Mouse (Mus musculus) large intestine, adult 2 months (tissue): ENCODE data around the gene Smg7. TPM values are rescaled to one million over a fixed set of nuclear protein-coding genes. Genes with fewer than 3 reads are reported as not detected.

Experiments used
- DNase-seq: peaks from one replicate; pipeline ENCODE4 v3.0.0-alpha.2; 2012; ENCODE audit warnings: low read depth, low spot score
- WGBS: fragments of 180-500 bp; shearing (Covaris S2); methylation state at CpG from one replicate; pipeline ENCODE4 v1.1.7; 2018; 5-methylcytosine and 5-hydroxymethylcytosine counted together
- polyA plus RNA-seq: library from polyadenylated mRNA; depleted of rRNA; stranded (reverse); fragments of >200 nt; gene quantifications from 2 replicates; pipeline ENCODE4 v1.2.3, GENCODE M21; 2012

Gene Smg7
- polyA plus RNA-seq, 1 experiment: 18.3 TPM

DNA sequence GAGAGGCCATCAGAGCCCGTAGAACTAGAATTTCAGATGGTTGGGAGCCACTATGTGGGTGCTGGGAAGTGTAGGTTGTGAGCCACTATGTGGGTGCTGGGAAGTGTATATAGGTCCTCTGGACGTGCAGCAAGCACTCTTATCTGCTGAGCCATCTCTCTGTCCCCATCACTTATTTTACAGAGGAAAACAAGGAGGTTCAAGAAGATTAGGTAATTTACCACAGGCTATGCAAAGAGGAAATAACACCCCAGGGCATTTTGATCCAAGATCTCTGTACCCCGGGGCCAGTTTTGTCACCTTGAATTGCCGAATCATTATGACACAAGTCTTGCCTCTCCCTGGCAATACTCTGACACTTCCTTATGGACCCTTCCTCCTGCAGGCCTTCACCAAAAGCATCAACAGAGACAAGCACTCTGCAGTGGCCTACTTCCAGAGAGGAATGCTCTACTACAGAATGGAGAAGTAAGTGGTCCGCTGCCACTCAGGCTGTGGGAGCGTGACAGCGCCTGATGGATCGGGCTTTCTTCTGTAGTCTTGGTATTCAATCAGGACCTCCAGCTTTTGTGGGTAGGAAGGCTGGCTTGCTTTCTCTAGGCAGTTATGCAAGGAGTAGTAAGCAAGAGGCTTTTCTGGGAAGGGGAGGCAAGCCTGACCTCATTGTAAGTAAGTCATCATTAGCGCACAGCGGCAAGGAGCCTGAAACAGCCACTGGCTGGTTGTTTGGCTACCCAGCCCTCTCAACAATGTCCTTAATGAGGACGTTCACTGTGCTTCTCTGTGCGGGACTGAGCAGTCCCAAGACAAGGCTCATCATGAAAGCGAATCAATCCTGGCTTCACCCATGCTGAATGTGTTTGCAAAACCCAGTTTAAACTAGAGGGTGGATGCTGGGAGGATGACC lies 91.7 kb downstream of the Smg7 start:
- 81% methylated on average over 13 of the region's 13 CpGs for WGBS
- DNase-seq: no peak

DNA sequence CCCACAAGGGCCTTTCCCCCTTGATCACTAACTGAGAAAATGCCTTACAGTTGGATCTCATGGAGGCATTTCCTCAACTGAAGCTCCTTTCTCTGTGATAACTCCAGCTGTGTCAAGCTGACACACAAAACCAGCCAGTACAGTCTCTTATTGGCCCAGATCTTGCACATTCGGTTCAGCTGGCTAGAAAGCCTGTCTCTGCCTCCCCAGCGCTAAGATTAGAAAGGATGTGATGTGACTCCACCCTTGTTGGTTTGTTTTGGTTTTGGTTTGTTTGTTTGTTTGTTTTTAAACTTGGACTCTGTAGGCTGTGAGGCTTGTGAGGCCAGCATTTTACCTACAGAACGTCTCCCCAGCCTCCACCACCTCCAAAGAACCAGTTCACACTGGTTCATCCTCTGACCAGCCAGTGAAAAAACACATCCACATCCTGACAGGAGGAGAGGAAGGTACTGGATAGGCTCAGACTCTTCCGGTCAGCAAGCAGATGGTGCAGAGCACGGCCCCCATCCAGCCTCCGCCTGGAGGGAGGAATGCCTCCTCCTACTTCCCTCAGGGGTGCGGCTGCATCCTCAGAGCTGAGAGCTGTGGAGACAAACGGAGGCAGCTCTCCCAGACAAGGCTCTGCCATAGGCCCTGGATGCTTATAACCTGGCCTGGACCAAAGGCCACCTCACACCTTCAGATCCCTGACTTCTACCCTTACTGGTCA lies 92.7 kb downstream of the Smg7 start:
- 35% methylated on average over 8 of the region's 8 CpGs for WGBS
- no peak for DNase-seq

DNA sequence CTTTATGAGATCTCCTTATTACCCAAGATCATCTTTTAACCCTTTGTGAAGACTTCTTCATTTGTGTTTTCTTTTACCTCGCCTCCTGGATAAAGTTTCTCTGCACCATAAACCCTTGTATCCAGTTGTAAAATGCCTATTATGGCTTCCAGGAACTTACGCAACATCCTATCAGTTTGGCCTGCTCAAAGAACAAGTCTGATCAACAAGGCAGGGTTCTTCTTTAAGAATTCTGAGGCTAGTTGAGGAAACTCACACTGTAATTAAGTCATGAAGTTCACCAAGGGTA lies 94.1 kb downstream of the Smg7 start:
- DNase-seq: peak; percentile 80
- 33% methylated on average over 2 of the region's 2 CpGs for WGBS

DNA sequence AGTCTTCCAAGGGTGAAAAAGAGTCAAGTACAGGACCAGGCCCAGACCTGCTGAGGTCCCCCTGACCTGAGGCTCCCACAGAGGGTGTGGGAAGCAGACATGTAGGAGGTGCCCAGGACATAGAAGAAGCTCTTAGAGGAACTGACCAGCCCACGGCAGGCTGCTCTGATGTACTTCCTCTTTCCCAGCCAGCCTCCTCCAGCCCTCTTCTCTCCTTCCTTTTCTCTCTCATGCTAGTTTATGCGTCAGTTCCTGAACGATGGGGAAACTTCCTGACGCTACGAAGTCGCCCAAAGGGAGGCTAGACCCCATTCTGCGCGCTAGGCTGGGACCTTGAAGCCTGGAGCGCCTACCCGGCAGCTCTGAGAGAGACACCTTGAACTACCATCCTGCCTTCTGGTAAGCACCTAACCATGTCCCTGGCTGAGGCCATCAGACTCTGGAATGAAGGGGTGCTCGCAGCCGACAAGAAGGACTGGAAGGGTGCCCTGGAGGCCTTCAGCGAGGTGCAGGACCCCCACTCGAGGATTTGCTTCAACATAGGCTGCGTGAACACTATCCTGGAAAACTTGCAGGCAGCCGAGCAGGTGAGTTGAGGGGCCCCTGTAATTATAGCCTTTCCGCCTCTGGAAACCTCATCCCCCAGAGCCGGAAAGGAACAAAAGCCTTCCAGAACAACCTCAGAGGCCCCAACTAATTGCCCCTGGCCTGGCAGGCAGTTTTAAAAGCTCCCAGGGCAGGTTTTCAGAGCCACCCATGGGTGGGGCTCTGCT lies 94.6 kb downstream of the Smg7 start:
- no peak for DNase-seq
- WGBS: 24% methylated on average over 18 of the region's 18 CpGs

DNA sequence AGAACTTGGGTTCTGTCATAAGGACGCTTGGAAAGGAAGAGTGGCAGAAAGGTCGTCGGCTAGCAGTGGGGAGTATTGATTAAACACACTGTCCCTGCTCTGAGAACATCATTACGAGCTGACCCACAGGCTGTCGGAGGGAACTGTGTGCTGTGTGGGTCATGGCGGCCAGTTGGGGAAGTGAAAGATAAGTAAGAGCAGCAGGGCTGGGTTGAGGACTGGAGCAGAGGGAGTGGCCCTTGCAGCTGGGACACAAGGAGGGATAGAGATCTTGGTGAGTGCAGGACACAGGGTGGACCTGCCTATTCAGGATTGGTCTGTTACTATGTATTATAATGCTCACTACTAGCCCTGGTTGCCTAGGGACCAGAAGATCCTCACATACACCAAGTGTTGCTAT lies 97.5 kb downstream of the Smg7 start:
- no peak for DNase-seq
- WGBS: 85% methylated on average over 6 of the region's 6 CpGs

DNA sequence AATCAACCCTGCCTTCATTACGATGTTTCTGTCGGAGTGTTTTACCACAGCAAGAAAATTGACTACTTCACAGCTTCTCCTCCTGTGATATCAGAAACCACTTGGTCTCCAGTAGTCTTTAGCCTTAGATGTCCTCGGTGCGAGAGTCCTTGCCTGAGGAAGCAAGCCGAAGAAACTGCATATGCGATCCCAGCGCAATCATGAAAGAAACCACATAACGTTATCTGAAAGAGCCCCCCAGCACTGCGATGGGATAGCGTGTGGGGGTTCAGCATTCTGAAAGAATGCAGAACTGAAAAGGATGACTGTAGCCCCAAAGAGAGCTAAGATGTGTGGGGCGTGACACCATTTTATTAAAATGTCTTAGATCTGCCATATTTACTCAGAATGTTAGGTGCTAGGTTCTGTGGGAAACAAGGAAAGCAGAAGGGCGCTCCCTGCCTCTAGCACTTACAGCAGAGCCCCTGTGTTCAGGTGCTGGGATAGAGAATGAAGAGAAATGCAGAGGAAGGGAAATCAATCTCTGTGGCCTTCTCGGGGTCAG lies 101.7 kb downstream of the Smg7 start:
- WGBS: 91% methylated on average over 13 of the region's 13 CpGs

DNA sequence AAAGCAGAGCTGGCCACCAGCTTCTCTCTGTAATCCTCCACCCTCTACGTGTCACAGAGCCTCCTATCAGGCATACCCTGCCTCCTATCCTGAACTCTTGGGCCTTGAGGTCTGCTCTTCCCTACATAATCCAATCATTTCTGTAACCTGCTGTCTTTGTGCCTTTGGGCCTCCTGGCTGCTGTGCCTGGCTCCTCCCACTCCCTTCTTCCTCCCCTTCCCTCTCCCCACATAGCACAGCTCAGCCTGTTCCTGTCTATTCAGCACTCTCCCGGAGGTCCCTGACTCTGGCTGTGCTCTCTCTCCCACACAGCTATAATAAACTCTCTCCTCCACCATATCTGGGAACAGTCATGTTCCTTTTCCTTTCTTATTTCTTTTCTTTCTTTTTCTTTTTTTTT lies 102.5 kb downstream of the Smg7 start, which contains the start of gene Ncf2:
Gene Ncf2, plus strand, starts transcription at position 298 of the 400 bp plus-strand sequence.
- no peak for DNase-seq
- 32% methylated on average over 2 of the region's 2 CpGs for WGBS

More for the DNA sequence above, 101.7 kb downstream of the Smg7 start:
- DNase-seq: no peak

DNA sequence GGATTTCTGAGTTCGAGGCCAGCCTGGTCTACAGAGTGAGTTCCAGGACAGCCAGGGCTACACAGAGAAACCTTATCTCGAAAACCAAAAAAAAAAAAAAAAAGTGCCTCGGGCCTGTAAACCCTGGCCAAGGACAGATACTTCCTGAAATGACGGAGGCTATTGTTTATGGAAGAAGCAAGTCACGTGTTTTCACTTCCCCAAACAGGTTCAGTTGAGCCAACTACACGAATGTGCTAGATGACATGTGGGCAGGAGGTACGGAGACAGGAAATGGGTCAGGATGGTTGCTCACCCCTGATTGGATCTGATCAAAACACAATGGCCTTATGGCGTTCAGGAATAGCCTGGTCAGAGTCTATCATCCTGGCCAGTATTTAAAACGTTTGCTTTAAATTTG lies 104.3 kb downstream of the Smg7 start:
- no peak for DNase-seq
- 40% methylated on average over 9 of the region's 9 CpGs for WGBS

DNA sequence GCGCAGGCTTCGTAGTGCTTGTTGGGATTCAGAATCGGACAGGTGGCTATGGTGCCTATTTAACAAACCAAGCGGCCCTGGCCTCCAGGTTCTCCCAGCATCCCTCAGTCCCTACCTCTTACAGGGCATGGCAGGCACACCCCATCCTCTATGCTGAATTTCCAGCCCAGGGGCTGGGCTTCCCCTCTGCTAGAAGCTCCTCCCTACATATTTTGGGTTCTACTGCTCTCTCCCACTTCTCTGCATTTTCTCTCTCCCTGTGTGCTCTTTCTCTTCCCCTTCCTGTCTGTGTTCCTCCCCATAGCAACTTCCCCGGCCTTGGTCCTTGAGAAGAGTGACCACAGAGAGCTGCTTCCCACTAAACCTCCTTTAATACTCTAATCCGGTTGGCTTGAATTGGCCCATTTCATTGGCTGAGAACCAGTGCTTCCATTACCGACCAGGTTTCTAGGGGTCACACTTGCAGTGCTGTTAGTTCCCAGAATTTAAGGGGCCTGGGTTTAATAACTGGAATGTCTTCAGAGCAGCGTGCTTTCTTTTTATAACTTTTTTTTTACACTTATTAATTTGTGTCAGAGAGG lies 105.7 kb downstream of the Smg7 start:
- DNase-seq: no peak
- WGBS: 82% methylated on average over 8 of the region's 8 CpGs

DNA sequence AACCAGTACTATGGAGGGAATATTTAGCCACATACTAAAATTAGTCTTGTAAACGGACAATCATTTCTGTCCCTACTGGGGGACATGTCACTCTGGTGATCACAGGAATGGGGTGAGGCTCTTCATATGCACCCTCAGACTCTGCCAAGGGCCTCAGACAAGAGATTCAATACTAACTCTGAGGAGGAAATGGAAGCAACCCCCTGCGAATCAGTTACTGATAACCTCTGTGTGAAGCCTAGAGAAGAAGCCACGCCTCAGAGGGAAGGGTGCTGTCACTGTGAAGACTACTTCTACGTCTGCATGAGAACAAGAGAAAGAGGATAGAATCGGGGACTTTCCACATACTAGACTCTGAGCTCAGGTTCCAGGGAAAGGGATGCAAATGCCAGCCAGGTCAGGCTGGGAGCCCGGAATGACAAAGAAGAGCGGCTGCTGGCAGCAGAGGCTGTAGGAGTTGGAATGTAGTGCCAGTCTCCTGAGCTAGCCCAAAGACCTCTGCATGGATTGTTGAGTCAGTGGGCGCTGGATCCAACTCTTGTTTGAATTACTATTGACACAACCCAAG lies 106.7 kb downstream of the Smg7 start:
- DNase-seq: no peak
- 54% methylated on average over 8 of the region's 8 CpGs for WGBS

DNA sequence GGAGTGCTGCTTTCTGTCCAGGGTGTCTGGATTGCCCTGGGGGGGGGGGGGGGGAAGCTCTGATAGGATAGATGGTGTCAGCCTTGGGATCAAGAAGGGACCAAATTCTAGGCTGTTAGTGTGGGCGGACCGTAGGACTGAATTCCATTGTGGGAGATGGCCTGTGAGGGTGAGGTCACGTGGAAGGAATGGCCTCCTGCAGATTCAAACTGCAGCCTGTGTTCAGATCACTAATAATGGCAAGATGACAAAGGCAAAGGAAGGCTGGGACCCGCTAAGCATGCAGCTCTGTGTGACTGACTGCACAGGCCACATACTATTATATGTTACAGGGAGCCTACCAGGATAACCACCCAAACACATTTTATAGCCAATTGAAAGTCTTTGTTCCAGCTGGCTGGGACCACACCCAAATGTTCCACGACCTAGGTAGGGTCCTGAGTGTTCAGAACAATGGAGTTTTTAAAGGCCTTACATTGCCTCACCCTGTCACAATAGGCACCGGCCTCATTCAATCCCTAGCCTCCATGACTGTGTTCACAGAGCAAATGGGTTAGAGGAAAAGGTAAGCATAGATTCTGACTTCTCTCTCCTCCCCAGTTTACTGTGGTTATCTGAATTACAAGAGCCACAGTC lies 108.8 kb downstream of the Smg7 start:
- WGBS: 52% methylated on average over 6 of the region's 6 CpGs
- no peak for DNase-seq

DNA sequence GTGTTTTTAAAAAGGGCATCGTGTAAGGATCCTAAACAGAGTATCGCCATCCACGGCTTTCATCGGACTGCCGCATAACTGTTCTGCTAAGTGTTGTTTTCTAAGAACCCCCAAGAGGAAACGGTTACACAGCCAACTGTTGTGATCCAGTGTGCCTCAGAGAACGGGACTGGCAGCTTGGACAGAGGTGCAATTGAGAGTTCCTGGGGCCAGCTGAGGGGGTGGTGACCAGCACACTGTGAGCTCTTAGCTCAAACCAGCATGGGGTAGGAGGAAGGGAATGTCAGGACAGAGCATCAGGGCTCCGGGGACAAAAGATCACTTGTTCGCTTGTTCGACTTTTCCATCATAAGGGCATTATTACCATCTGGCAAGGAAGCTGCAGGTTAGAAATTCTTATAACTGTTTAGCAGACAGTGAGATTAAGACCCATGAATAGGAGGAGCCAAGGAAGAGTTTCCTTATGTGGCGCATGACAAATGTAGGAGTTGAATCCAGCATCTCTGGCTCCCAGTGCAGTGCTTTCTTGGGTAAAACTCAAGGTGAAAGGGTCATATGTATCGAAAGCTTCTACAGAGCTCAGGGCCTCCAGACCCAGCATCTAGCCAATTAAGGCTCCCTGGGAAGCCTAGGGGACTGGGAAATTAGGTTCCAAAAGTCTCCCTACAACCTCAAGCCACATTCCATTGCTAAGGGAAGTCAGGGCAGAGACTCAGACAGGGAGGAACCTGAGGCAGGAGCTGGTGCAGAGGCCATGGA lies 109.5 kb downstream of the Smg7 start:
- no peak for DNase-seq
- 76% methylated on average over 12 of the region's 12 CpGs for WGBS

DNA sequence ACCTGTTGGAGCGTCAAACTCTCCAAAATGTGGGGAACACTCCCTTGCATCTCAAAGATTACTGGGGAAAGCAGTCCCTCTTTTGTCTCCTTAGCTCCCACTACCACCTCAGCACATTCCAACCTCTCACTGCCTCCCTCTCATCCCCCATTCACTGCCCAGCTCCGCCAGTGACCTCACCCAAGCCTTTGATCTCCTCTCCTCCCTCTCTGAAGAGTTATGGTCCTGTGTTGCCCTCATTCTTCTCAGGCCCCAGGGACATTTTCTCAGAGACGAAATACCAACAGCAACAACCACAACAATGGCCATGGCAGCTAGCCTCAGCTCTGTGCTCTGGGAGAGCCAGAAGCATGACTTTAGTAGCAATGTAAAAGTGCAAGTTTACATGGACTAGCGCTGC lies 111.2 kb downstream of the Smg7 start:
- no peak for DNase-seq
- WGBS: 57% methylated on average over 4 of the region's 4 CpGs

DNA sequence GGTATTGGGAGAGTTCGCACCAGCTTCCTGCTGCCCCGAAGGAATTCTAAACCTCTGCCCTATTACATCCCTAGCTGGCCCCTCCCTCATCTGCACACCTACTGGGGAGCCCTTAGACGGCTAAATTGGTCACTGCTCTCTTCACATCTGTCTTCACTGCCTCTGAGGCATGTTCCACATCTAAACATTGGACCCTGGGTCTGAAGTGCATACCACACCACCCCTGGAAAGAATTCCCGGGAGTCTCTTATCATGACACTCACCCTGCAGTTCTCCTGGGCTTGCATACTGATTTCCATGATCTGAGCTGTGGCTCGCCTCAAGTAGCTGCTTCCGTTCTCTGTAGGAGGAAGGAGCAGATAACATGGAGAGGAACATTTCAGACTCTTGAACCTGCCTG lies 111.6 kb downstream of the Smg7 start:
- WGBS: 13% methylated on average over 6 of the region's 6 CpGs
- no peak for DNase-seq

DNA sequence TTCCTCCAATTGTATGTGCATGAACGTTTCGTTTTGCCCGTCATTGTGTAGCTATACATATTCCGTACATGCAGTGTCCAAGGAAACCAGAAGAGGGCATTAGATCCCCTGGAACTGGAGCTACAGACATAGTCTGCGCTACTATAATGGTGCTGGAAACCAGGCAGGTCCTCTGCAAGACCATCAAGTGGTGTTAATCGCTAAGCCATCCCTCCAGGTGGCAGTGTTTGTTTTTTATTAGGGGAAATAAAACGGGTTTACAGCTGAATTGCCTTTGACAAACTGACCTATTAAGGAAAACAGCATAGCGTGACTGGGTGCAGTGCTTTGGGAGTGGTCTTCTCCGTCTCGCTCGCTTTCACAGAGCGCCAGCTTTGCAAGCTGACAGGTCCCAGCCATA lies 112.2 kb downstream of the Smg7 start:
- WGBS: 10% methylated on average over 12 of the region's 12 CpGs
- DNase-seq: peak; percentile 75

DNA sequence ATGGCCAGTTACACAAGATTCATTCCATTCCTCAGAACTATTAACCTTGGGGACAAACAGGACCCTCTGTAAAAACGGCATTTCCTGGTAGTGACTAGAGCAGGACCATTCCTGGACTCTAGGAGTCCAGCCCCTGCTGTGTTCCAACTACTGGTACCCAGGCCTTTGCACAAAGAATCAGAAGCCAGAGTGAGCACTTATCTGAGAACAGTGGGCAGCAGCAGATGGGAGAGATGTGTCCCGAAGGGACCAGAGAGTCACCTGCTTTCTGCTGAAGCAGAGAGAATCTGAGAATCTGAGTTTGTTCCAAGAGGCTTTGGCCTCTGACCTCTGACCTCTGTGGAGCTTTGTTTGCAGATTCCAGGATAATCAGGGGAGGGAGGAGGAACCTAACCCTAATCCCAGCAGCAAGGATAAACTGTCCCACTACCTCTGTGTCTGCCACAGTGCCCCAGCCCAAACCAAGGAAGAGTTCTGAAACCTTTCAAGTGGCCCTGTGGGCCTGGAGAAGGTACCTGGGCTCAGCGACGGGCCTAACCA lies 114.3 kb downstream of the Smg7 start:
- DNase-seq: no peak
- WGBS: 43% methylated on average over 4 of the region's 4 CpGs
